Mouse (Mus musculus): ENCODE data around the gene Wnt9a. TPM values are rescaled to one million over a fixed set of nuclear protein-coding genes. Genes with fewer than 3 reads are reported as not detected.

Wnt9a gene
- polyA plus RNA-seq, 2 experiments: 0.04 to 0.12 TPM

DNA sequence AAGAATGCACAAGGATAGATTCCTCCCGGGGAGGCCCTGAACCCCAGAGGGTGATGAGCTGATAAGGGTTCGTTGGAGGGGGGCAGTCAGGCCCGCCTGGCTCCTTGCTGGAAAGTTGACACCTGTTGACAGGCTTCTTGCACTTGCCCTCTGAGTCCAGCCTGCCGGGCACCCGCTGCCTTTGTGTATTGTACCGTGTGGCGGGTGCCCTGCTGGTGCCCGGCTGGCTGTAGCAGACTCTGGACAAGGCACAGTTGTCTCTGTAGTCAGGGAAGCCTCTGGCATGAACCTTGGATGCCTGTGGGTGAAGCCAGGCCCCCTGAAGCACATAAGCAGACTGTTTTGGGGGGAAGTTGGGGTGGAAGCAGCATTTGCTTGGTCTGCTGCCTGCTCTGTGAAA is 5.8 kb downstream of the Wnt9a start:
- TF ChIP-seq CTCF (IDR thresholded peaks at IDR 0.05; ENCODE audit: low read depth): no peak
- no peak for TF ChIP-seq EP300 (IDR thresholded peaks at IDR 0.05; ENCODE audit: low read depth)
- 55% methylated on average over 8 of the region's 8 CpGs for WGBS (ENCODE audit: insufficient replicate concordance)

DNA sequence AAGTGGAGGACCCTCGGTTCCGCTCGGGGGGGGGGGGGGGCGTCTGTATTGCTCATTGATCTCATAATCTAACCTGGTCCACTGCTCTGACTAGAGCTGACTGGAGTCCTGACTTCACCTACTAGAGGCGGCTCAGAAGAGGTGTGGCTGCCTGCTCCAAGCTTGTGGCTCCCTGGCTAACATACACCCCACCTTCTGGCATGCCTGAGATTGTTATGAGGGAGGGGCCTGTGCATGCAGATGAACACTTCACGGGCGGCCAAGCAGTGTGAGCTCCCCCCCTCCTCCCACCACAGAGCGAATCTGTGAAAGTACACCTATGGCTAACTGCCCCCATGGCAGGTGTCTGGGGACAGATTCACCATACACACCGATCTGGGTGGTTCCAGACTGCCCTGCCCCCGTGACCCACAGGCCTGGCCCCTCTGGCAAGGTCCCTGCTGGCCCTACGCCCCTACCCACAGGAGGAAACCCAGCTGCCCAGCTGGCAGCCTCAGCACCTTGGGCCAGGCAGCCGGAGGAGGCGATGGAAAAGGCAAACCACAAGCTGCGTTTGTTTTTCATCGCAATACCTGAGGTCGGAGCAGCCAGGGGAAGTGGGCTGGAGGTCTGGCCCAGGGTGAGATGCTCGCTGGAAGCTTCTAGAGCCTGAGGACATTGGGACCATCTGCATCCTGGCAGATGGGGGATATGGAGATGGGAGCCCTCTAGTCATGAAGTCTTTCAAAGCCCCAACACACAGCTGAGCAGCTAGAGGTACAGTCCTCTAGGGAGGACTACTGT is 6.5 kb downstream of the Wnt9a start:
- Histone ChIP-seq H3K9ac (replicated peaks) (no peak overlapping the region), H3K4me2 (ENCODE audit: low read depth) (no peak overlapping the region), H3K4me1 (replicated peaks; ENCODE audit: control insufficient read depth in 2 of 2, insufficient read depth in 2 of 2, low read length in 1 of 2) (no peaks in the 10 kb centered on the region), H3K4me3 (ENCODE audit: insufficient read depth in 1 of 2, low read depth in 2 of 2, low read length in 2 of 2) (no peak overlapping the region), H3K27ac (no peak overlapping the region), H3K36me3 (replicated peaks; ENCODE audit: control insufficient read depth, insufficient read depth, low read depth) (no peaks in the 10 kb centered on the region), H3K27me3 (ENCODE audit: control insufficient read depth, insufficient read depth, low read length) (peaks cover 13% of the 10 kb centered on the region), H3K9me3 (ENCODE audit: control insufficient read depth, low read length) (no peaks in the 10 kb centered on the region)
- TF ChIP-seq EP300 (IDR thresholded peaks at IDR 0.05; ENCODE audit: low read depth) (no peak), CTCF (IDR thresholded peaks at IDR 0.05; ENCODE audit: low read depth) (no peak)
- ATAC-seq (ENCODE audit: insufficient read depth) (no peak), DNase-seq (ENCODE audit: low read depth in 3 of 3, low spot score in 3 of 3) (no peak)
- 50% methylated on average over 17 of the region's 17 CpGs for WGBS (ENCODE audit: insufficient replicate concordance)

More for the DNA sequence above, 5.8 kb downstream of the Wnt9a start:
- H3K27ac ChIP-seq: no peak overlapping the region
- ATAC-seq (ENCODE audit: insufficient read depth): no peak
- H3K27me3 ChIP-seq (ENCODE audit: control insufficient read depth, insufficient read depth, low read length): peaks cover 20% of the 10 kb centered on the region
- no peak overlapping the region for H3K9ac ChIP-seq (replicated peaks)
- no peaks in the 10 kb centered on the region for H3K36me3 ChIP-seq (replicated peaks; ENCODE audit: control insufficient read depth, insufficient read depth, low read depth)
- H3K9me3 ChIP-seq (ENCODE audit: control insufficient read depth, low read length): no peaks in the 10 kb centered on the region
- no peak for DNase-seq (ENCODE audit: low read depth in 3 of 3, low spot score in 3 of 3)
- no peak overlapping the region for H3K4me3 ChIP-seq (ENCODE audit: insufficient read depth in 1 of 2, low read depth in 2 of 2, low read length in 2 of 2)
- no peaks in the 10 kb centered on the region for H3K4me1 ChIP-seq (replicated peaks; ENCODE audit: control insufficient read depth in 2 of 2, insufficient read depth in 2 of 2, low read length in 1 of 2)
- H3K4me2 ChIP-seq (ENCODE audit: low read depth): no peak overlapping the region

DNA sequence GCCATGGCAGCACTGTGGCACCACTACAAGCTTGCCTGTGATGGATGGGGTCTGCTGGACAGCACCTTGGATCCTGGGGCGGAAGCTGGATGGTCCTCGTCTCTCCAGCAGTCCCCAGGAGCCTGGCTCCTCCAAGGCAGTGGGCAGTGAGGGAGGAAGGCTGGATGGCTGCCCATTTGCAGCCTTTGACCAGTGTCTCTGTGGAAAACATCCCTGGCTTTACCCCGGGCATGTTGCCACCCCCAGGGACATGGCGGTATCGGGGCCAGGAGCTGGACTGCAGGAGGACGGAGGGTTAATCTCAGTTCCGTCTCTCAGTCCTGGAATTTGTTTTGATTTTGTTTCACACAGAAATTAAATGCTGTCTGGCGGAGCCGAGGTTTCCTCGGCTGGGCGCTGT is 7.2 kb downstream of the Wnt9a start:
- H3K9ac ChIP-seq (replicated peaks): no peak overlapping the region
- no peak for DNase-seq (ENCODE audit: low read depth in 3 of 3, low spot score in 3 of 3)
- peaks cover 6% of the 10 kb centered on the region for H3K27me3 ChIP-seq (ENCODE audit: control insufficient read depth, insufficient read depth, low read length)
- no peak overlapping the region for H3K4me2 ChIP-seq (ENCODE audit: low read depth)
- no peaks in the 10 kb centered on the region for H3K9me3 ChIP-seq (ENCODE audit: control insufficient read depth, low read length)
- no peak overlapping the region for H3K27ac ChIP-seq
- H3K4me1 ChIP-seq (replicated peaks; ENCODE audit: control insufficient read depth in 2 of 2, insufficient read depth in 2 of 2, low read length in 1 of 2): no peaks in the 10 kb centered on the region
- no peak overlapping the region for H3K4me3 ChIP-seq (ENCODE audit: insufficient read depth in 1 of 2, low read depth in 2 of 2, low read length in 2 of 2)
- WGBS (ENCODE audit: insufficient replicate concordance): 57% methylated on average over 11 of the region's 11 CpGs
- TF ChIP-seq CTCF (IDR thresholded peaks at IDR 0.05; ENCODE audit: low read depth) (no peak), EP300 (IDR thresholded peaks at IDR 0.05; ENCODE audit: low read depth) (no peak)
- no peak for ATAC-seq (ENCODE audit: insufficient read depth)
- H3K36me3 ChIP-seq (replicated peaks; ENCODE audit: control insufficient read depth, insufficient read depth, low read depth): no peaks in the 10 kb centered on the region

DNA sequence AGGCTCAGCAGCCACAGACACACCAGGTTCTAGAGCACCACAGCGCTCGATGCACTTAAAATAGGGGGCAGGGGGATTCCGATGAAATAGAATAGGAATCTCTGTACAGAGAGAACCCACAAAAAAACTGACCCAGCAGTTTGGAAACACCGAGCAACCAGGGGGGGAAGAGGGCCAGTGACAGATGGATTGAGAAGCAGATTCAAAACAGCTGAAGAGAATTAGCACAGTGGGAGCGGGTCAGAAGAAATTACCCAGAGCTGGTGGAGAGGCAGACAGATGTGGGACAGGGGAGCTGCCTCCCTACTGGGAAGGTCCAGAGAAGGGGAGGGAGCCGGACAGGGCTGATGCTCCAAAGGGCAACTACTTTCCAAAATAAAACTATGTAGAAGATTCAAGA is 9.8 kb downstream of the Wnt9a start:
- H3K27me3 ChIP-seq (ENCODE audit: control insufficient read depth, insufficient read depth, low read length): no peaks in the 10 kb centered on the region; the same call in 1 of the 2 replicates
- H3K4me2 ChIP-seq (ENCODE audit: low read depth): no peak overlapping the region
- H3K4me1 ChIP-seq (replicated peaks; ENCODE audit: control insufficient read depth in 2 of 2, insufficient read depth in 2 of 2, low read length in 1 of 2): no peaks in the 10 kb centered on the region
- WGBS (ENCODE audit: insufficient replicate concordance): 51% methylated on average over 6 of the region's 6 CpGs
- no peak overlapping the region for H3K4me3 ChIP-seq (ENCODE audit: insufficient read depth in 1 of 2, low read depth in 2 of 2, low read length in 2 of 2)
- DNase-seq (ENCODE audit: low read depth in 3 of 3, low spot score in 3 of 3): no peak
- no peaks in the 10 kb centered on the region for H3K9me3 ChIP-seq (ENCODE audit: control insufficient read depth, low read length)
- TF ChIP-seq EP300 (IDR thresholded peaks at IDR 0.05; ENCODE audit: low read depth) (no peak), CTCF (IDR thresholded peaks at IDR 0.05; ENCODE audit: low read depth) (no peak)
- no peak for ATAC-seq (ENCODE audit: insufficient read depth)
- no peaks in the 10 kb centered on the region for H3K36me3 ChIP-seq (replicated peaks; ENCODE audit: control insufficient read depth, insufficient read depth, low read depth)
- H3K27ac ChIP-seq: no peak overlapping the region
- no peak overlapping the region for H3K9ac ChIP-seq (replicated peaks)

DNA sequence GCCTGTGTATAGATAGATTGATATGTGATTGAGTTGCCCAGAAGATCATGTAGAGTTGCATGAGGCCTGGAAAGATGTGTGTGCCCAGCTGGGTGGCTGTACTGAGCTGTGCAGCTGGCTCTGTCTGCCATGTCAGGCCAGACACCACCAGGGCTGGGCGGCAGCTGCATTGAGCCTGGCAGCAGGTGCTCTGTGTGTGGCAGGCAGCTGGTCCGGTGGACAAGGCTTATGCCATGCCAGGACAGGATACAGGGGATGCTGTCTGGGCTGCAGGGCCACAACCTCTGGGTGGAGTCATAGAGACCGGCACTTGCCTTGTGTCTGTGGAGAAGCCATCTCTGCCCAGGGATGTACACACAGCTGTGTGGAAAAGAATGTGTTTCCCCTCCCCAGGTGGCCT is 16.3 kb downstream of the Wnt9a start:
- TF ChIP-seq EP300 (IDR thresholded peaks at IDR 0.05; ENCODE audit: low read depth) (no peak), CTCF (IDR thresholded peaks at IDR 0.05; ENCODE audit: low read depth) (no peak)
- no peak overlapping the region for H3K4me3 ChIP-seq (ENCODE audit: insufficient read depth in 1 of 2, low read depth in 2 of 2, low read length in 2 of 2)
- WGBS (ENCODE audit: insufficient replicate concordance): 77% methylated on average over 3 of the region's 3 CpGs
- H3K9ac ChIP-seq (replicated peaks): no peak overlapping the region
- no peak overlapping the region for H3K27ac ChIP-seq
- H3K4me2 ChIP-seq (ENCODE audit: low read depth): no peak overlapping the region
- no peak for ATAC-seq (ENCODE audit: insufficient read depth)
- H3K4me1 ChIP-seq (replicated peaks; ENCODE audit: control insufficient read depth in 2 of 2, insufficient read depth in 2 of 2, low read length in 1 of 2): no peaks in the 10 kb centered on the region
- no peak for DNase-seq (ENCODE audit: low read depth in 3 of 3, low spot score in 3 of 3)
- H3K27me3 ChIP-seq (ENCODE audit: control insufficient read depth, insufficient read depth, low read length): no peaks in the 10 kb centered on the region
- H3K36me3 ChIP-seq (replicated peaks; ENCODE audit: control insufficient read depth, insufficient read depth, low read depth): no peaks in the 10 kb centered on the region
- no peaks in the 10 kb centered on the region for H3K9me3 ChIP-seq (ENCODE audit: control insufficient read depth, low read length)

Measured in liver, embryonic 14.5 days (tissue).